7 mouse cellular contexts compared by ENCODE assay signal in genomic region chr4:43025084-43025960, GRCm38 (mm10). TPM values are rescaled to one million over a fixed set of nuclear protein-coding genes. Genes with fewer than 3 reads are reported as not detected.
DNase-seq lines count a peak whose midpoint lies in the region; ATAC-seq lines count a peak whose summit lies in the region.

Pigo (minus strand) TSS chr4:43025819.

- WGBS in intestine, embryonic 16.5 days, result 6% methylated on average over 42 of the region's 42 CpGs
- WGBS in midbrain, embryonic 11.5 days, result 11% methylated on average over 42 of the region's 42 CpGs

- H3K4me2 ChIP-seq in intestine, embryonic 16.5 days (ENCODE audit: low read depth, low read length), result peak within 1 kb of the TSS; percentile 84
- peak within 1 kb of the TSS; percentile 67 for H3K4me2 ChIP-seq in midbrain, embryonic 11.5 days

- DNase-seq in adrenal gland, adult 2 months, result peak; percentile 96
- peak; percentile 89 for DNase-seq in embryo, embryonic 11.5 days (ENCODE audit: low read depth, low spot score)
- DNase-seq in gastrocnemius, postnatal 4 days (ENCODE audit: low spot score in 2 of 2), result peak; percentile 86 to 94
- peak; percentile 95 for DNase-seq in left cerebral cortex, postnatal 36 days (ENCODE audit: low spot score in 2 of 2)
- DNase-seq in midbrain, embryonic 11.5 days (ENCODE audit: low spot score, missing footprints), result peak; percentile 99
- peak; percentile 89 for DNase-seq in skeletal muscle tissue, adult 2 months (ENCODE audit: low read depth, low spot score)

- H3K36me3 ChIP-seq in intestine, embryonic 16.5 days (ENCODE audit: control insufficient read depth, insufficient read depth, low read length), result peaks cover 23% of the 10 kb centered on the region
- H3K36me3 ChIP-seq in midbrain, embryonic 11.5 days (ENCODE audit: control insufficient read depth, insufficient read depth, low read length), result peaks cover 14% of the 10 kb centered on the region

- intact Hi-C loops in left cerebral cortex, postnatal 36 days (cut with DNase I), result no loop called here

- ATAC-seq in intestine, embryonic 16.5 days, result peak; percentile 97
- ATAC-seq in midbrain, embryonic 11.5 days (ENCODE audit: low FRiP score), result peak; percentile 91

- peak within 1 kb of the TSS; percentile 69 for H3K4me3 ChIP-seq in intestine, embryonic 16.5 days (ENCODE audit: low read length)
- peak within 1 kb of the TSS; percentile 51 for H3K4me3 ChIP-seq in midbrain, embryonic 11.5 days (ENCODE audit: low read depth, low read length)

- peak within 1 kb of the TSS; percentile 77 for H3K9ac ChIP-seq in intestine, embryonic 16.5 days (ENCODE audit: low read depth, low read length)
- peak within 1 kb of the TSS; percentile 61 for H3K9ac ChIP-seq in midbrain, embryonic 11.5 days (ENCODE audit: low read length)

- no peaks in the 10 kb centered on the region for H3K9me3 ChIP-seq in intestine, embryonic 16.5 days (ENCODE audit: control insufficient read depth, low read length)
- H3K9me3 ChIP-seq in midbrain, embryonic 11.5 days (ENCODE audit: control insufficient read depth, low read length), result no peaks in the 10 kb centered on the region

- no peaks in the 10 kb centered on the region for H3K27me3 ChIP-seq in intestine, embryonic 16.5 days (replicated peaks; ENCODE audit: control insufficient read depth, insufficient read depth, low read length)
- H3K27me3 ChIP-seq in midbrain, embryonic 11.5 days (ENCODE audit: control insufficient read depth, insufficient read depth, low read length), result no peaks in the 10 kb centered on the region

- H3K27ac ChIP-seq in intestine, embryonic 16.5 days (ENCODE audit: low read length), result peak within 1 kb of the TSS; percentile 93
- H3K27ac ChIP-seq in midbrain, embryonic 11.5 days (ENCODE audit: low read depth, low read length), result peak within 1 kb of the TSS; percentile 57

- peaks cover 13% of the 10 kb centered on the region for H3K4me1 ChIP-seq in intestine, embryonic 16.5 days (ENCODE audit: control insufficient read depth, insufficient read depth, low read length)
- H3K4me1 ChIP-seq in midbrain, embryonic 11.5 days (ENCODE audit: control insufficient read depth, insufficient read depth, low read length), result peaks cover 11% of the 10 kb centered on the region

RNA-seq across cellular contexts. Expression of gene Pigo, which starts in this region (rescaled TPM):
- 10 to 100 TPM; 16.5 to 20.2 TPM for total RNA-seq in adrenal gland, adult 2 months (2021)
- polyA plus RNA-seq in adrenal gland, adult 2 months (2012; rRNA removed), result 21.3 and 25.4 TPM in 2 replicates
- total RNA-seq in gastrocnemius, postnatal 4 days (2021), result 10 to 100 TPM; 10.7 to 10.8 TPM
- polyA plus RNA-seq in intestine, embryonic 16.5 days (2015; fragmentation: Nextera tagmentation; extraction: Ambion mirVana), result 29.6 and 30.3 TPM in 2 replicates
- total RNA-seq in left cerebral cortex, postnatal 36 days (2021), result 10 to 100 TPM; 30.4 to 37.5 TPM
- 16.2 and 16.4 TPM in 2 replicates for polyA plus RNA-seq in midbrain, embryonic 11.5 days (2014; fragmentation: Nextera tagmentation; extraction: Ambion mirVana)

Comparison
In these comparisons a context has a peak if more than half of its experiments do, and no peak if none do; other contexts are left out.
1. Peak in every context shown above with its lines: DNase-seq, ATAC-seq, H3K4me3 ChIP-seq and H3K27ac ChIP-seq.